Mouse (Mus musculus) left cerebral cortex, postnatal 10 days (tissue): ENCODE results near the gene Zmiz2. TPM values are rescaled to one million over a fixed set of nuclear protein-coding genes. Genes with fewer than 3 reads are reported as not detected.
"Not testable (repeated sequence)": the region's sequence is repeated elsewhere in the genome, so short reads cannot be mapped to it uniquely, and the experiment has no call there.

ENCODE experiments used
- DNase-seq, 2 experiments: peaks; one replicate each; pipeline ENCODE4 v3.0.0; 2021 to 2022; ENCODE audit warnings: low spot score in 2 of 2, mixed read lengths in 1 of 2; ENCODE audit errors: extremely low spot score in 1 of 2
- intact Hi-C: fragments of 180-260 bp; cut with DNase I; formaldehyde crosslinking; loops from one replicate; pipeline ENCODE4 v1.15.1; 2025
- total RNA-seq, 2 experiments: library from RNA; stranded (reverse); gene quantifications; 2 replicates each; pipeline ENCODE4 v1.2.3; 2021

Zmiz2 gene
- total RNA-seq, 2 experiments from 2014 or later: 199 to 203 TPM

GRCm38 (mm10) chr11:6392857-6393256, 4.0 kb downstream of the Zmiz2 start:
- intact Hi-C loops: no loop called here
- DNase-seq: no peak

- intact Hi-C loops: no loop called here
- DNase-seq: no peak
These were observed 5.0 kb downstream of the Zmiz2 start for GRCm38 (mm10) chr11:6393866-6394265.

- intact Hi-C loops: no loop called here
- DNase-seq: no peak
These were observed 6.7 kb downstream of the Zmiz2 start for GRCm38 (mm10) chr11:6395565-6395964.

GRCm38 (mm10) chr11:6398141-6398540, 9.3 kb downstream of the Zmiz2 start:
- intact Hi-C loops: no loop called here
- peak in 1 of 2 experiments; percentile 53 for DNase-seq

GRCm38 (mm10) chr11:6402515-6403510, 13.9 kb downstream of the Zmiz2 start:
- DNase-seq: peak in 1 of 2 experiments; percentile 80
- intact Hi-C loops: no loop called here

GRCm38 (mm10) chr11:6403830-6404405, 15.0 kb downstream of the Zmiz2 start:
- DNase-seq: no peak
- intact Hi-C loops: no loop called here

GRCm38 (mm10) chr11:6404699-6405566, 16.1 kb downstream of the Zmiz2 start:
- peak in 1 of 2 experiments; percentile 45 for DNase-seq
- intact Hi-C loops: no loop called here

GRCm38 (mm10) chr11:6405591-6406081, 16.8 kb downstream of the Zmiz2 start:
- intact Hi-C loops: no loop called here
- peak in 1 of 2 experiments; percentile 80 for DNase-seq

- intact Hi-C loops: no loop called here
- DNase-seq: peak in 1 of 2 experiments; percentile 83
These were observed 17.6 kb downstream of the Zmiz2 start for GRCm38 (mm10) chr11:6406251-6407161.

GRCm38 (mm10) chr11:6407162-6407621, 18.3 kb downstream of the Zmiz2 start:
- DNase-seq: no peak
- intact Hi-C loops: no loop called here

GRCm38 (mm10) chr11:6410050-6410602, 21.3 kb downstream of the Zmiz2 start:
- no peak for DNase-seq
- intact Hi-C loops: no loop called here

- DNase-seq, intact Hi-C loops: not testable (repeated sequence)
These were observed 21.9 kb downstream of the Zmiz2 start for GRCm38 (mm10) chr11:6410755-6411154.

GRCm38 (mm10) chr11:6411684-6412083, 22.8 kb downstream of the Zmiz2 start:
- peak in 1 of 2 experiments; percentile 84 for DNase-seq
- intact Hi-C loops: no loop called here

GRCm38 (mm10) chr11:6413264-6413663, 24.4 kb downstream of the Zmiz2 start:
- DNase-seq: no peak

GRCm38 (mm10) chr11:6414751-6415550, 26.1 kb downstream of the Zmiz2 start, which contains the start of gene Ppia:
Gene Ppia (plus strand): TSS chr11:6415443.
- intact Hi-C loops: no loop called here
- DNase-seq: no peak

More at GRCm38 (mm10) chr11:6413264-6413663, 24.4 kb downstream of the Zmiz2 start:
- intact Hi-C loops: no loop called here

GRCm38 (mm10) chr11:6415551-6416404, 26.9 kb downstream of the Zmiz2 start:
- peak; percentile 97 to 98 for DNase-seq
- intact Hi-C loops: no loop called here
